Mouse (Mus musculus) myocyte (in vitro differentiated cells): ENCODE results near the gene Olfr693. TPM values are rescaled to one million over a fixed set of nuclear protein-coding genes. Genes with fewer than 3 reads are reported as not detected.
"Not testable (repeated sequence)": the region's sequence is repeated elsewhere in the genome, so short reads cannot be mapped to it uniquely, and the experiment has no call there.

Experiments used
- H3K27me3 ChIP-seq: one replicate; pipeline ENCODE4 v1.6.1; 2011; ENCODE audit not compliant: control insufficient read depth, insufficient read depth, insufficient read length
- H3K36me3 ChIP-seq: one replicate; pipeline ENCODE4 v1.6.1; 2011; ENCODE audit not compliant: control insufficient read depth, insufficient read depth
- H3K4me2 ChIP-seq: one replicate; pipeline ENCODE4 v1.6.1; 2011; ENCODE audit warnings: low read depth, control low read depth
- H3K4me3 ChIP-seq: one replicate; pipeline ENCODE4 v1.5.1; 2011; ENCODE audit warnings: mild to moderate bottlenecking, control low read depth, moderate library complexity
- H3K79me2 ChIP-seq: one replicate; pipeline ENCODE4 v1.6.1; 2011; ENCODE audit not compliant: control insufficient read depth, insufficient read depth
- H3ac ChIP-seq: one replicate; pipeline ENCODE4 v1.6.1; 2011; ENCODE audit not compliant: control insufficient read depth, insufficient read length
- CEBPB ChIP-seq: IDR thresholded peaks from 2 replicates; pipeline ENCODE4 v1.6.1; 2011; ENCODE audit warnings: mild to moderate bottlenecking, moderate library complexity; ENCODE audit not compliant: poor library complexity, insufficient read depth, severe bottlenecking
- E2F4 ChIP-seq: IDR thresholded peaks from one replicate; pipeline ENCODE4 v1.6.1; 2011; ENCODE audit warnings: mild to moderate bottlenecking, control low read depth, moderate library complexity; ENCODE audit not compliant: insufficient read depth
- MAX ChIP-seq: IDR thresholded peaks from one replicate; pipeline ENCODE4 v1.6.1; 2011; ENCODE audit warnings: low read depth, mild to moderate bottlenecking, control low read depth
- MYOD1 ChIP-seq, 3 experiments: IDR thresholded peaks; one replicate each; pipeline ENCODE4 v1.6.1; 2011; ENCODE audit warnings: control low read depth in 2 of 3, low read depth in 2 of 3, mild to moderate bottlenecking in 2 of 3, moderate library complexity in 1 of 3; ENCODE audit not compliant: insufficient read length in 2 of 3, control insufficient read depth in 1 of 3
- MYOG ChIP-seq, 3 experiments: IDR thresholded peaks; one replicate each; pipeline ENCODE4 v1.6.1; 2011; ENCODE audit warnings: control low read depth in 2 of 3, low read depth in 2 of 3, mild to moderate bottlenecking in 2 of 3; ENCODE audit not compliant: insufficient read length in 2 of 3, control insufficient read depth in 1 of 3, insufficient read depth in 1 of 3
- POLR2A ChIP-seq: IDR thresholded peaks from one replicate; pipeline ENCODE4 v1.6.1; 2011; ENCODE audit warnings: low read depth, mild to moderate bottlenecking, control low read depth, moderate library complexity; ENCODE audit not compliant: insufficient read length
- POLR2AphosphoS2 ChIP-seq: IDR thresholded peaks from one replicate; pipeline ENCODE4 v1.6.1; 2011; ENCODE audit warnings: low read depth, control low read depth; ENCODE audit not compliant: insufficient read length
- REST ChIP-seq: IDR thresholded peaks from one replicate; pipeline ENCODE4 v1.6.1; 2011; ENCODE audit warnings: mild to moderate bottlenecking, control low read depth, moderate library complexity; ENCODE audit not compliant: insufficient read depth, insufficient read length
- SRF ChIP-seq: IDR thresholded peaks from one replicate; pipeline ENCODE4 v1.6.1; 2011; ENCODE audit warnings: low read depth; ENCODE audit not compliant: control insufficient read depth, insufficient read length
- TCF12 ChIP-seq: IDR thresholded peaks from one replicate; pipeline ENCODE4 v1.6.1; 2011; ENCODE audit warnings: mild to moderate bottlenecking, control low read depth; ENCODE audit not compliant: poor library complexity, insufficient read depth, severe bottlenecking
- TCF3 ChIP-seq: IDR thresholded peaks from one replicate; pipeline ENCODE4 v1.6.1; 2011; ENCODE audit warnings: low read depth, control low read depth; ENCODE audit not compliant: insufficient read length
- USF1 ChIP-seq: IDR thresholded peaks from one replicate; pipeline ENCODE4 v1.6.1; 2011; ENCODE audit warnings: low read depth, mild to moderate bottlenecking, control low read depth, moderate library complexity
- polyA plus RNA-seq: library from polyadenylated mRNA; unstranded; fragments of >200 nt; fragmentation: generic; extraction: Trizol; gene quantifications from one replicate; pipeline ENCODE4 v1.2.1, GENCODE M21; 2012; ENCODE audit warnings: missing spikeins

The Olfr693 gene
- not detected for polyA plus RNA-seq

DNA sequence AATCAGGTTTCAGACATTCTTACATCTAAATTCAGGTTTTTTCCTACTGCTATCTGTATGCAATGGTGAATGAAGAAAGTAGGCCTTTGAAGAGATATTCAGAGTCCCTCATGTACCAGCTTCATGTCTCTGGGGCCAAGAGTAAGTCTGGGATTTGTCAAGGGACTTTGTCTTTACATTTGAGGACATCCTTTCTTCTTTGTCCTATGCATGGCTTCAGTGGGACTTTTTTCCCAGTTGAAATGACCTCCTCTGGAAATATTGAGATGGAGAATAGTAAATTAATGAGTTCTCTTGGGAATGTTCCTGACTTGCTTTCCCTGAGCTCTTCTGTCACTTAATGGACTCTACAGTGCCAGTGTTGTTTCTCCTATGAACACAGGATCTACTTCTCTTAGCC is at the start of gene Olfr693:
Gene Olfr693, minus strand, starts transcription at position 101 of the 400 bp plus-strand sequence.
- no peak within 1 kb of the TSS for H3K4me3 ChIP-seq
- H3K36me3 ChIP-seq: no peaks in the 10 kb centered on the region
- no peak within 1 kb of the TSS for H3K4me2 ChIP-seq
- H3K79me2 ChIP-seq: no peaks in the 10 kb centered on the region
- TF ChIP-seq MYOG (IDR thresholded peaks at IDR 0.05; ENCODE audit: control insufficient read depth in 1 of 3, insufficient read depth in 1 of 3, insufficient read length in 2 of 3, low read depth in 2 of 3) (no peak), TCF3 (no peak), MYOD1 (IDR thresholded peaks at IDR 0.05; ENCODE audit: control insufficient read depth in 1 of 3, insufficient read length in 2 of 3, low read depth in 2 of 3) (no peak)
- no peak within 1 kb of the TSS for H3ac ChIP-seq
- no peaks in the 10 kb centered on the region for H3K27me3 ChIP-seq

DNA sequence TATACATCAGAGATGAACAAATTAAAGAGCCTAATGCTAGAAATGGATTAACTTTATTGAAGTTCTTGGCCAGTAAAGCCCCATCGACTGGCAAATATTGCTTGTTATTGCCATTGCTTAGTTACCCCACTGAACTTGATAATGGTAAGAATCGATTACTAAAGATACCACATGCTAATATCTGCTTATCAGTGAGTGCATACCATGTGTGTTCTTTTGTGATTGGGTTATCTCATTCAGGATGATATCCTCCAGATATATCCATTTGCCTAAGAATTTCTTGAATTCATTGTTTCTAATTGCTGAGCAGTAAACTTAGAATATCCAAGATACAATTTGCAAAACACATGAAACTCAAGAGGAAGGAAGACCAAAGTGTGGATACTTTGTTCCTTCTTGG is 45.3 kb upstream of the Olfr693 start:
- not testable (repeated sequence) for H3K27me3 ChIP-seq, H3K4me2 ChIP-seq, H3ac ChIP-seq, H3K79me2 ChIP-seq, H3K4me3 ChIP-seq, H3K36me3 ChIP-seq

DNA sequence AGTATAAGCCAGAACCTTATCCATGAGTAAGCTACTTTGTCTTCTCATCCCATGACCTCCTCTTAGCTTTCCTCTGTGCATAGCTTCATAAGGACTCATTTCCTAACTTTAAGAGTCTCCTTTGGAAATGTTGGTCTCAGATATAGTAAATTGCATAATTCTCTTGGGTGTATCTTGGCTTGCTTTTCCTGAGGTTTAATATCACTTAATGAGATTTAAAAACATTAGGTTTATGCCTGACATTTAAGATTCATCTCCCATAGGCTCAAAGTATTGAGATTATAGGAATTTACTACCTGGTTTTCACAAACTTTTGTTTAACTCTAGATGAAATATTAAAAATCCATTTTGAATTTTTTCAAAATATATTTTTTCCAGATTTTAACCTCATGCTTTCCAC is 35.9 kb upstream of the Olfr693 start, which contains the start of gene Olfr695:
Gene Olfr695, minus strand, starts transcription at position 101 of the 400 bp plus-strand sequence.
- Histone ChIP-seq H3K27me3 (no peaks in the 10 kb centered on the region), H3ac (no peak within 1 kb of the TSS), H3K4me3 (no peak within 1 kb of the TSS), H3K36me3 (no peaks in the 10 kb centered on the region), H3K4me2 (no peak within 1 kb of the TSS), H3K79me2 (no peaks in the 10 kb centered on the region)
- TF ChIP-seq MAX (no peak), MYOG (IDR thresholded peaks at IDR 0.05; ENCODE audit: control insufficient read depth in 1 of 3, insufficient read depth in 1 of 3, insufficient read length in 2 of 3, low read depth in 2 of 3) (no peak)

DNA sequence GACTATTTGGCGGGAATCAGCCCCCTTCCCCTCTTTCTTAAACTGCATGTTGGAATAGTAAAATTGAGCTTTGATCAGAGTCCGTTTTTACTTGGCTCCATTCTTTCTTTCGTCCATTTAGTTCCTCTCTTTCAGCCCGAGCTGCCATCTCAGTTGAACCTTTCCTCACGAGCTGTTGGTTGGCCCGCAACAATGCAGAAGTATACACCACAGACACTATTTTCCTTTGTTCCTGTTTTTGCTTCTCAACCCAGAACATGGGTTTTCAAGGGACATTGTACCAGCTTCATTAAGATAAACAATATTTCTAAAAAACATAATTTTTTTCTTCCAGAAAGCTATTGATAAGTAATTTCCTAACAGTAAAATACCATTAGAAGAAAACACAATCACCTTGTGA is 31.1 kb upstream of the Olfr693 start:
- H3K4me3 ChIP-seq: no peak overlapping the region
- H3K79me2 ChIP-seq: no peaks in the 10 kb centered on the region
- H3K27me3 ChIP-seq: no peaks in the 10 kb centered on the region
- no peak overlapping the region for H3ac ChIP-seq
- no peaks in the 10 kb centered on the region for H3K36me3 ChIP-seq
- TF ChIP-seq TCF3: no peak
- TF ChIP-seq USF1: no peak
- TF ChIP-seq E2F4: no peak
- no peak for TF ChIP-seq POLR2AphosphoS2
- TF ChIP-seq POLR2A: no peak
- TF ChIP-seq SRF: no peak
- TF ChIP-seq CEBPB: no peak
- TF ChIP-seq MYOG (IDR thresholded peaks at IDR 0.05; ENCODE audit: control insufficient read depth in 1 of 3, insufficient read depth in 1 of 3, insufficient read length in 2 of 3, low read depth in 2 of 3): no peak
- no peak for TF ChIP-seq REST
- TF ChIP-seq MYOD1 (IDR thresholded peaks at IDR 0.05; ENCODE audit: control insufficient read depth in 1 of 3, insufficient read length in 2 of 3, low read depth in 2 of 3): no peak
- TF ChIP-seq TCF12: no peak
- TF ChIP-seq MAX: no peak
- H3K4me2 ChIP-seq: no peak overlapping the region

DNA sequence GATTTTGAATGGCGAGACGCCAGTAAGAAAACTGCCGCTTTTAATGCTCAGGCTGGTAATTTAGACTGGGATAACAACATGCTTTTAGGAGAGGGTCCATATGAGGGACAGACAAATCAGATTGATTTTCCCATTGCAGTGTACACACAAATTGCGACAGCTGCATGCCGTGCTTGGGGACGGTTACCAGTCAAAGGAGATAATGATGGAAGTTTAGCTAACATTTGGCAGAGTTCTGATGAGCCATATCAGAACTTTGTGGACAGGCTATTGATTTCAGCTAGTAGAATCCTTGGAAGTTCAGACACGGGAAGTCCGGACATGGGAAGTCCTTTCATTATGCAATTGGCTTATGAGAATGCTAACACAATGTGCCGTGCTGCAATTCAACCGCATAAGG is 27.3 kb upstream of the Olfr693 start:
- H3K4me3 ChIP-seq, H3K27me3 ChIP-seq, H3ac ChIP-seq, H3K4me2 ChIP-seq, H3K79me2 ChIP-seq, H3K36me3 ChIP-seq: not testable (repeated sequence)

DNA sequence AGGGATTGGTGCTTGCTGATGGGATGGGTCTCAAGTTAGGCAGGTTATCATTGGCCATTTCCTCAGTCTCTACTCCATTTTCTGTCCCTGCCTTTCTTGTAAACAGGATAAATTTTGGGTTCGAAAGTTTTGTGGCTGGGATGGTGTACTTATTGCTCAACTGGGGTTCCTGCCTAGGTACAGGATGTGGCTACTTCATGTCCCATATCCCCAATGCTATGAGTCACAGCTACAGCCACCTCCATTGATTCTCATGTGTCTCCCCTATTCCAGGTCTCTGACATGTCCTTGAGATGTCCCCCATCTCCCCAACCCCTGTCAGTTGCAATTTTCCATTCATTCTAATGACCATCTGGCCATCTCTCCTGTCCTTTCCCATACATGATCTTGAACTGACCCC is 16.5 kb upstream of the Olfr693 start:
- Histone ChIP-seq H3K4me2 (no peak overlapping the region), H3K79me2 (no peaks in the 10 kb centered on the region), H3K36me3 (no peaks in the 10 kb centered on the region), H3K27me3 (no peaks in the 10 kb centered on the region), H3K4me3 (no peak overlapping the region), H3ac (no peak overlapping the region)
- TF ChIP-seq TCF3: no peak
- TF ChIP-seq CEBPB: no peak
- no peak for TF ChIP-seq POLR2A
- TF ChIP-seq SRF: no peak
- TF ChIP-seq POLR2AphosphoS2: no peak
- TF ChIP-seq MAX: no peak
- TF ChIP-seq E2F4: no peak
- TF ChIP-seq USF1: no peak
- no peak for TF ChIP-seq TCF12
- TF ChIP-seq MYOG (IDR thresholded peaks at IDR 0.05; ENCODE audit: control insufficient read depth in 1 of 3, insufficient read depth in 1 of 3, insufficient read length in 2 of 3, low read depth in 2 of 3): no peak
- no peak for TF ChIP-seq REST
